Mouse (Mus musculus): ENCODE results near the gene Nkx2-5. TPM values are rescaled to one million over a fixed set of nuclear protein-coding genes. Genes with fewer than 3 reads are reported as not detected.

The Nkx2-5 gene
- total RNA-seq, 2 experiments from 2014 or later, result 78.9 to 80.4 TPM

- no peak for DNase-seq
- intact Hi-C loops (cut with DNase I), result loop anchor here (5.0 kb wide), 1 partner anchor 35 kb away; no protein-coding TSS in a partner anchor
Measured at GRCm38 (mm10) chr17:26852262-26852661, 7.5 kb upstream of the Nkx2-5 start.

- intact Hi-C loops (cut with DNase I), result loop anchor here (5.0 kb wide), 1 partner anchor 36 kb away; no protein-coding TSS in a partner anchor
- DNase-seq, result no peak
Measured at GRCm38 (mm10) chr17:26851136-26851460, 6.3 kb upstream of the Nkx2-5 start.

- intact Hi-C loops (cut with DNase I), result loop anchor here (1.0 to 5.0 kb wide), 2 partner anchors 10 to 37 kb away; no protein-coding TSS in a partner anchor
- peak; percentile 56 to 60 for DNase-seq
Measured at GRCm38 (mm10) chr17:26850358-26851135, 5.7 kb upstream of the Nkx2-5 start.

- no peak for DNase-seq
- intact Hi-C loops (cut with DNase I), result loop anchor here (1.0 to 5.0 kb wide), 2 partner anchors 10 to 37 kb away; no protein-coding TSS in a partner anchor
Measured at GRCm38 (mm10) chr17:26849746-26850357, 5.0 kb upstream of the Nkx2-5 start.

GRCm38 (mm10) chr17:26849106-26849745, 4.4 kb upstream of the Nkx2-5 start:
- intact Hi-C loops (cut with DNase I), result no loop called here
- no peak for DNase-seq

- DNase-seq, result peak in 1 of 2 experiments; percentile 21
- intact Hi-C loops (cut with DNase I), result no loop called here
Measured at GRCm38 (mm10) chr17:26848236-26848635, 3.4 kb upstream of the Nkx2-5 start.

- intact Hi-C loops (cut with DNase I), result no loop called here
- DNase-seq, result no peak
Measured at GRCm38 (mm10) chr17:26847801-26848200, 3.0 kb upstream of the Nkx2-5 start.

GRCm38 (mm10) chr17:26846411-26846810, 1.6 kb upstream of the Nkx2-5 start:
- intact Hi-C loops (cut with DNase I), result no loop called here
- DNase-seq, result no peak

- DNase-seq, result peak in 1 of 2 experiments; percentile 37
- intact Hi-C loops (cut with DNase I), result no loop called here
Measured at GRCm38 (mm10) chr17:26845149-26846050, 591 bp upstream of the Nkx2-5 start.

GRCm38 (mm10) chr17:26844371-26844851, 398 bp downstream of the Nkx2-5 start:
- intact Hi-C loops (cut with DNase I), result no loop called here

GRCm38 (mm10) chr17:26843696-26844236, 1.0 kb downstream of the Nkx2-5 start:
- no peak for DNase-seq
- intact Hi-C loops (cut with DNase I), result no loop called here

More at GRCm38 (mm10) chr17:26844371-26844851, 398 bp downstream of the Nkx2-5 start:
- DNase-seq, result peak in 1 of 2 experiments; percentile 43

- DNase-seq, result no peak
- intact Hi-C loops (cut with DNase I), result no loop called here
Measured at GRCm38 (mm10) chr17:26843229-26843567, 1.6 kb downstream of the Nkx2-5 start.

- DNase-seq, result no peak
Measured at GRCm38 (mm10) chr17:26842431-26843228, 2.2 kb downstream of the Nkx2-5 start.

GRCm38 (mm10) chr17:26841981-26842380, 2.8 kb downstream of the Nkx2-5 start:
- intact Hi-C loops (cut with DNase I), result no loop called here
- peak in 1 of 2 experiments; percentile 27 for DNase-seq

More at GRCm38 (mm10) chr17:26842431-26843228, 2.2 kb downstream of the Nkx2-5 start:
- intact Hi-C loops (cut with DNase I), result no loop called here

- peak; percentile 70 to 73 for DNase-seq
Measured at GRCm38 (mm10) chr17:26840922-26841731, 3.7 kb downstream of the Nkx2-5 start.

GRCm38 (mm10) chr17:26840439-26840780, 4.4 kb downstream of the Nkx2-5 start:
- intact Hi-C loops (cut with DNase I), result loop anchor here (1.0 kb wide), 1 partner anchor 10 kb away; no protein-coding TSS in a partner anchor
- no peak for DNase-seq

More at GRCm38 (mm10) chr17:26840922-26841731, 3.7 kb downstream of the Nkx2-5 start:
- intact Hi-C loops (cut with DNase I), result loop anchor here (1.0 kb wide), 1 partner anchor 9 kb away; no protein-coding TSS in a partner anchor

- intact Hi-C loops (cut with DNase I), result loop anchor here (1.0 kb wide), 1 partner anchor 10 kb away; no protein-coding TSS in a partner anchor
- no peak for DNase-seq
Measured at GRCm38 (mm10) chr17:26839718-26840438, 4.9 kb downstream of the Nkx2-5 start.

All from heart, postnatal 14 days (tissue).